Mouse (Mus musculus): Measurements from ENCODE around the gene P2rx6. TPM values are rescaled to one million over a fixed set of nuclear protein-coding genes. Genes with fewer than 3 reads are reported as not detected.

P2rx6 gene
- polyA plus RNA-seq (2015; fragmentation: Nextera tagmentation; extraction: Ambion mirVana), result 1.3 and 1.5 TPM in 2 replicates

DNA sequence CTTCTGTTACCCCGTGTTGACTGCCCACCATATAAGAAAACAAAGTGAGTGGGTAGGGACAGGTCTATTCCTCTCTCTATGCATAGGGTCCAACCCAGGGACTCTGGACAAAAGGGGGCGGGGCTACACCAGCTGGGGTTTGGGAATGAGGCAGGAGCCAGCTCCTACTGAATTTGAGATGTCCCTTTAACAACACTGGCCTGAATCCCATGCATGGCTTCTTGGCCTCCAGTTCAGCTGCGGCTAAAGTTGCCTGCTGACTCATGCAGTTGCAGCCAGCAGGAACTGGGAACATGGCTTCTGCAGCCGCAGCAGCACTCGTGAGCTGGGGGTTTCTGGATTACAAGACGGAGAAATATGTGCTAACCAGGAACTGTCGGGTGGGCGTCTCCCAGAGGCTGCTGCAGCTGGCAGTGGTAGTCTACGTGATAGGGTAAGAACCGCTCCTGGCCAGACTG lies at the start of gene P2rx6:
P2rx6 (plus strand) TSS at position 135 of the 458 bp plus-strand sequence.
- peak within 1 kb of the TSS; percentile 37 for H3K4me3 ChIP-seq (ENCODE audit: low read length)
- H3K27me3 ChIP-seq (ENCODE audit: control insufficient read depth, insufficient read depth, low read depth, low read length), result no peaks in the 10 kb centered on the region
- under 1% methylated on average over 10 of the region's 10 CpGs for WGBS
- peak within 1 kb of the TSS; percentile 61 for H3K4me2 ChIP-seq (ENCODE audit: low read depth, low read length)
- no peaks in the 10 kb centered on the region for H3K36me3 ChIP-seq (ENCODE audit: control insufficient read depth, insufficient read depth, low read length)
- peak within 1 kb of the TSS; percentile 23 for H3K9ac ChIP-seq (ENCODE audit: low read length)
- H3K4me1 ChIP-seq (replicated peaks; ENCODE audit: control insufficient read depth, insufficient read depth, low read length), result peaks cover 31% of the 10 kb centered on the region
- peak; percentile 46 for ATAC-seq (ENCODE audit: low read depth)
- H3K27ac ChIP-seq (ENCODE audit: low read length), result peak within 1 kb of the TSS; percentile 74
- no peaks in the 10 kb centered on the region for H3K9me3 ChIP-seq (ENCODE audit: control insufficient read depth, low read length)

DNA sequence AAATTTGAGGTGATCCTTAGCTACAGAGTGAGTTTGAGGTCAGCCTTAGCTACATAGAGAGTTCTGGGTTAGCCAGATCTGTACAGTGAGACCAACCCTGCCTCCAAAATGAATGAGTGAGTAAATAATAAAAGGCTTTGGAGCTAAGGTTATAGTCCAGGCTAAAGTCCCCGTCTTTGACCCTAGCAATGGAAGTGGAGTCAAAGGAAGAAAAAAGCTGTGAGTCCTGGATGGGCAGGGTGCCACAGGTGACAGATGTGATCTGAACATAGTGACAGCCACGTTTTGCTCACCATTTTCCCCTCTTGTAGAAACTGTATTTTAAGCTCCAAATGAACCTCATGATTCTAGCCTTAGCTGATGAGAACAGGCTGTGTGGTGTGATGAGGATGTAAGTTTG lies 42.8 kb upstream of the P2rx6 start:
- Histone ChIP-seq H3K4me2 (ENCODE audit: low read depth, low read length) (no peak overlapping the region), H3K9ac (ENCODE audit: low read length) (no peak overlapping the region), H3K36me3 (ENCODE audit: control insufficient read depth, insufficient read depth, low read length) (peaks cover 62% of the 10 kb centered on the region), H3K27me3 (ENCODE audit: control insufficient read depth, insufficient read depth, low read depth, low read length) (no peaks in the 10 kb centered on the region), H3K4me3 (ENCODE audit: low read length) (no peak overlapping the region), H3K27ac (ENCODE audit: low read length) (no peak overlapping the region), H3K9me3 (ENCODE audit: control insufficient read depth, low read length) (no peaks in the 10 kb centered on the region), H3K4me1 (replicated peaks; ENCODE audit: control insufficient read depth, insufficient read depth, low read length) (no peaks in the 10 kb centered on the region)
- no peak for ATAC-seq (ENCODE audit: low read depth)
- 89% methylated on average over 2 of the region's 2 CpGs for WGBS

DNA sequence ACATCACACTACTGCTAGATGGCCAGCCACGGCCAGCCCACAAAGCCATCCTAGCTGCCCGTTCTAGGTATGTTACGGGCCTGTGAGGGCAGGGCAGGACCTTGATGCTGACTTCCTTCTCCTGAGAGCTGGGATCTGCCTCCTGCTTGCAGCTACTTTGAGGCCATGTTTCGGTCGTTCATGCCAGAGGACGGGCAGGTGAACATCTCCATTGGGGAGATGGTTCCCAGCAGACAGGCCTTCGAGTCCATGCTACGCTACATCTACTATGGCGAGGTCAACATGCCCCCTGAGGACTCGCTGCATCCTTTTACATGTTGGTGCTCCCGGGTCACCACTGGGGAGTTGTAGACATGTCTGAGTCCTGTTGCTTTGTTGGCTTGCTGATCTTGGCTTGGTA lies 37.5 kb upstream of the P2rx6 start:
- ATAC-seq (ENCODE audit: low read depth), result no peak
- Histone ChIP-seq H3K4me3 (ENCODE audit: low read length) (no peak overlapping the region), H3K9ac (ENCODE audit: low read length) (no peak overlapping the region), H3K36me3 (ENCODE audit: control insufficient read depth, insufficient read depth, low read length) (peaks cover 75% of the 10 kb centered on the region), H3K27ac (ENCODE audit: low read length) (no peak overlapping the region), H3K9me3 (ENCODE audit: control insufficient read depth, low read length) (no peaks in the 10 kb centered on the region), H3K4me2 (ENCODE audit: low read depth, low read length) (no peak overlapping the region), H3K27me3 (ENCODE audit: control insufficient read depth, insufficient read depth, low read depth, low read length) (no peaks in the 10 kb centered on the region), H3K4me1 (replicated peaks; ENCODE audit: control insufficient read depth, insufficient read depth, low read length) (no peaks in the 10 kb centered on the region)
- WGBS, result 89% methylated on average over 11 of the region's 11 CpGs

DNA sequence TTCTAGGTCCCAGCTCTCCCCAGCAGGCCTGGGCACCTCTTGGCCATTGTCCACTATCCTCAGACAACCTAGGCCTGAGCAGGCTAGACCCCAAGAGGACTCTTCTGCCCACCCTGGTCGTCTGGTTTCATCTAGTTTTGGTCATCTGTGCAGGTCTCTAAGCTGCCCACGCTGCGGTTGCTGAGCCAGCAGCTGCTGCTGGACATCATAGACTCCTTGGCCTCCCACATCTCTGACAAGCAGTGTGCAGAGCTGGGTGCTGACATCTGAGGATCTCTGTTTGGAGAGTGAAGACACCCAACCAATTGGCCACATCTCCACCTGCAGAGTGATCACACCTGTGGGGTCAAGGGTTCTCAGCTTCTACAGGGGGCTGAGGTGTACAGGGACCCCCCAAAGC lies 36.2 kb upstream of the P2rx6 start:
- Histone ChIP-seq H3K27ac (ENCODE audit: low read length) (no peak overlapping the region), H3K4me1 (replicated peaks; ENCODE audit: control insufficient read depth, insufficient read depth, low read length) (peaks cover 10% of the 10 kb centered on the region), H3K36me3 (ENCODE audit: control insufficient read depth, insufficient read depth, low read length) (peaks cover 66% of the 10 kb centered on the region), H3K4me3 (ENCODE audit: low read length) (no peak overlapping the region), H3K4me2 (ENCODE audit: low read depth, low read length) (no peak overlapping the region), H3K27me3 (ENCODE audit: control insufficient read depth, insufficient read depth, low read depth, low read length) (no peaks in the 10 kb centered on the region), H3K9ac (ENCODE audit: low read length) (no peak overlapping the region), H3K9me3 (ENCODE audit: control insufficient read depth, low read length) (no peaks in the 10 kb centered on the region)
- ATAC-seq (ENCODE audit: low read depth), result no peak
- WGBS, result 85% methylated on average over 3 of the region's 3 CpGs

DNA sequence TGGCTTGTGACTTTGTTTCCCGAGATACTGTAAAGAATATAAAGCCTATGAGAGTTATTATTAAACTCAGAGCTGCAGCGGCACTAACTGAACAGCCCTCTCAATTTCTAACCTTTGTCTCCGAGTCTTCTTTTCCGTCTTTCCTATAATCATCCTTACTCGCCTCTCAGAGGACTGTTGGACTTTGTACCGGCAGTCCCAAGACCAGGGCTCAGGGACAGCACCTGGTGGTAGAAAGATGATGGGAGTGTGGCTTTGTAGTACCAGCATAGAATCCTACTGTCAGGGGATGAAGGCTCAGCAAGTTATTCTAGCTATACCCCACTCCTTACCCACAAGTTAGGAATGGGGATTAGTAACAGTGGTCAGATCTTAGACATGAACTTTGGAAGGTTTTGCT lies 35.5 kb upstream of the P2rx6 start:
- WGBS, result 84% methylated on average over 6 of the region's 6 CpGs
- H3K4me1 ChIP-seq (replicated peaks; ENCODE audit: control insufficient read depth, insufficient read depth, low read length), result peaks cover 10% of the 10 kb centered on the region
- no peak overlapping the region for H3K4me2 ChIP-seq (ENCODE audit: low read depth, low read length)
- H3K36me3 ChIP-seq (ENCODE audit: control insufficient read depth, insufficient read depth, low read length), result peaks cover 59% of the 10 kb centered on the region
- H3K4me3 ChIP-seq (ENCODE audit: low read length), result no peak overlapping the region
- no peaks in the 10 kb centered on the region for H3K9me3 ChIP-seq (ENCODE audit: control insufficient read depth, low read length)
- H3K27ac ChIP-seq (ENCODE audit: low read length), result no peak overlapping the region
- H3K9ac ChIP-seq (ENCODE audit: low read length), result no peak overlapping the region
- no peak for ATAC-seq (ENCODE audit: low read depth)
- H3K27me3 ChIP-seq (ENCODE audit: control insufficient read depth, insufficient read depth, low read depth, low read length), result no peaks in the 10 kb centered on the region

DNA sequence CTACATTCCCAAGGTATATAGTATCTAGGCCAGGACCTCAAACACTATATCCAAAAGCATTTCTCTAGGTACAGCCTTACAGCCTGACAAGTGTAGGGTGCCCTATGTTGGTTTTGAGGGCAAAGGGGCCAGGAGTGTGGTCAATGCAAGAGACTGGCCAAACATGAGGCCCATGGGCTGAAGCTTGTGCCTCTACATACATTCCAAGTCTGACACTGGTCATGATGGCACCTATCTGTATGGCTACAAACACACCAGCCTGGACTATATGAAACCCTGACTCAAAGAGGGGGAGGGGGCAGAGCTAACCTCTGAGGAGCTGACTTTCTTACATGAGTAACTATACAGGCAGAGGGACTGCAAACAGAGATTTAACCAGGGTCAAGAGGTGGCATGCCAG lies 34.1 kb upstream of the P2rx6 start:
- Histone ChIP-seq H3K27ac (ENCODE audit: low read length) (no peak overlapping the region), H3K36me3 (ENCODE audit: control insufficient read depth, insufficient read depth, low read length) (peaks cover 46% of the 10 kb centered on the region), H3K4me2 (ENCODE audit: low read depth, low read length) (no peak overlapping the region), H3K9ac (ENCODE audit: low read length) (no peak overlapping the region), H3K9me3 (ENCODE audit: control insufficient read depth, low read length) (no peaks in the 10 kb centered on the region), H3K4me3 (ENCODE audit: low read length) (no peak overlapping the region), H3K27me3 (ENCODE audit: control insufficient read depth, insufficient read depth, low read depth, low read length) (no peaks in the 10 kb centered on the region), H3K4me1 (replicated peaks; ENCODE audit: control insufficient read depth, insufficient read depth, low read length) (peaks cover 16% of the 10 kb centered on the region)
- no peak for ATAC-seq (ENCODE audit: low read depth)

DNA sequence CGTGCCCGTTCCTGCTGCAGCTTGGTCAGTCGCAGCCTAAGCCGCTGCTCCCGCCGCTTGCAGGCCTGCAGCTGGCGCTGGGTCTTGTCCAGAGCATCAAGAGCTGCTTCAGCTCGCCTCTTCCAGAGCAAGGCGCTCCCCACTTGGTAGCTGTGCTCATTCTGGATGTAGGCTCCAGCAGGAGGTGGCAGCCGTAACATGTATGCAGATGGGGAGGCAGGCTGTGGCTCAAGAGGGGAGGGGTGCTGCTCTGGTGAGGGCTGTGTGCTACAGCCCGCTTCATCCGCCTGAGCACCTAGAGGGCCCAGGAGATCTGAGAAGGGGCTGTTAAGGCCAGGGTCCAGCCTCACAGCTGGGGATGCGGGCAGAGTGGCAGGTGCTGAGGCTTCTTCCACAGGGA lies 33.4 kb upstream of the P2rx6 start:
- H3K36me3 ChIP-seq (ENCODE audit: control insufficient read depth, insufficient read depth, low read length), result peaks cover 42% of the 10 kb centered on the region
- no peak overlapping the region for H3K4me3 ChIP-seq (ENCODE audit: low read length)
- WGBS, result 84% methylated on average over 13 of the region's 13 CpGs
- no peak overlapping the region for H3K27ac ChIP-seq (ENCODE audit: low read length)
- no peak for ATAC-seq (ENCODE audit: low read depth)
- no peak overlapping the region for H3K9ac ChIP-seq (ENCODE audit: low read length)
- no peaks in the 10 kb centered on the region for H3K27me3 ChIP-seq (ENCODE audit: control insufficient read depth, insufficient read depth, low read depth, low read length)
- H3K4me2 ChIP-seq (ENCODE audit: low read depth, low read length), result no peak overlapping the region
- peaks cover 16% of the 10 kb centered on the region for H3K4me1 ChIP-seq (replicated peaks; ENCODE audit: control insufficient read depth, insufficient read depth, low read length)
- H3K9me3 ChIP-seq (ENCODE audit: control insufficient read depth, low read length), result no peaks in the 10 kb centered on the region

DNA sequence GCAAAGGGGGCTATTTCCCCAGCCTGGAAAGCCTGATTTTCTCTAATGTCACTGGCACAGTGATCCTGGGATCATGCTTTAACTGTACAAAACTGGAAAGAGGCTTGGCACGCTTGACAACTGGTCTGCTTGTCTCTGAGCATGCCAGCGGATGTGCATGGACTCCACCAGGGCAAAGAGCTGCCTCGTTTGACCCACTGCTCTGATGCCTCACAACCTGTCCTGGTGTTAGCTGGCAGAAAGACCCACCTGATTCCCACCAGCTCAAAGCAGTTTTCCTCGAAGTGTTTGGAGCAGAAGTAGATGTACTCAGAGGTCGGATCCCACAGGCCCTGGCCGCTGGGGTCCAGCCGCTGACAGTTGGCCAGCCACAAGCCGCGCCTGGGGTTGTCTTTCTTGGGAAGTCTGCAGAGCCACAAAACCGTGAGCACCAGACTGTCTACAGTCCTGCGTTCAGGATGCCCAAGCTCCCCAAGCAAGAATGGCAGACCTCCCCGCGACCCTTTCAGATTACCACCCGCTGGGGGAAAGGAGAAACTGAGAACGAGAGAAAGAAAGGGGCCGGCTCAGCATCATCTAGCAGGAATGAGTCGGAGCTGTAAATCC lies 31.6 kb upstream of the P2rx6 start:
- Histone ChIP-seq H3K9me3 (ENCODE audit: control insufficient read depth, low read length) (no peaks in the 10 kb centered on the region), H3K4me1 (replicated peaks; ENCODE audit: control insufficient read depth, insufficient read depth, low read length) (peaks cover 16% of the 10 kb centered on the region), H3K36me3 (ENCODE audit: control insufficient read depth, insufficient read depth, low read length) (peaks cover 30% of the 10 kb centered on the region), H3K27me3 (ENCODE audit: control insufficient read depth, insufficient read depth, low read depth, low read length) (no peaks in the 10 kb centered on the region), H3K9ac (ENCODE audit: low read length) (peak overlapping the region; percentile 90), H3K4me3 (ENCODE audit: low read length) (peak overlapping the region; percentile 56), H3K4me2 (ENCODE audit: low read depth, low read length) (peak overlapping the region; percentile 95), H3K27ac (ENCODE audit: low read length) (peak overlapping the region; percentile 96)
- WGBS, result 11% methylated on average over 17 of the region's 17 CpGs
- 0 out of 2 replicates have a peak, but pooled peaks have one; percentile 2 for ATAC-seq (ENCODE audit: low read depth)

DNA sequence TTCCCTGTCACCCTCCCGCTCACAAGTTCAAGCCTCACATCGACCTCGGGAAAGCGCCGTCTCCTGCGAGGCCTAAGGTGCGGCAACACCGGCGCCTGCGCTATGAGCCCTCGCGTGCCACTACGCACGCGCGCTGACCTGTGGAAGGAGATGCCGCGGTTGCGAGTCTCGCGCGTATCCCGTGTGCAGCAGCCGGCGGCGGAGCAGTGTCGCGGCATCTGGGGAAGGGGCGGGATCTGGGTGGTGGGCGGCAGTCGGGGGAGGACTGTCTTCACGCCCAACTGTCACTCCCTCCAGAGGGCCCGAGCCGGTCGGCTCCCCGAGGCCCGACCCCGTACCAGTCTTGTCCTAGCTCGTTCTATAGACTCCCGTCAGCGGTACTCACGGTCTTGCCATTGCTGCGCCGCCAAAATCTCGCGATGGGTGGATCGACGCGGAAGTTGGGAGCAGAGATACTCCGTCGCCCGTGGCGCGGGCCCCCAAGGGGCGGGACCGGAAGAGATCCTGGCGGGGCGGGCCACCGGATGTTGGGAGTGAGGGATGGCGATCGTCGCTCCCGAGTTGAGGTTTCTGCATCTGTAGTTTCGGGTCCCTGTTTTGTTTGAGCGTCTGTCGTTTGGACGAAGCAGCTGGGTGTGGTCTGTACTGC lies 30.9 kb upstream of the P2rx6 start, which contains the start of gene Thap7:
Thap7 (minus strand) TSS at position 497 of the 649 bp plus-strand sequence.
- Histone ChIP-seq H3K36me3 (ENCODE audit: control insufficient read depth, insufficient read depth, low read length) (peaks cover 24% of the 10 kb centered on the region), H3K9me3 (ENCODE audit: control insufficient read depth, low read length) (no peaks in the 10 kb centered on the region), H3K4me2 (ENCODE audit: low read depth, low read length) (peak within 1 kb of the TSS; percentile 95), H3K27ac (ENCODE audit: low read length) (peak within 1 kb of the TSS; percentile 96), H3K4me3 (ENCODE audit: low read length) (peak within 1 kb of the TSS; percentile 56), H3K9ac (ENCODE audit: low read length) (peak within 1 kb of the TSS; percentile 90), H3K4me1 (replicated peaks; ENCODE audit: control insufficient read depth, insufficient read depth, low read length) (peaks cover 16% of the 10 kb centered on the region), H3K27me3 (ENCODE audit: control insufficient read depth, insufficient read depth, low read depth, low read length) (no peaks in the 10 kb centered on the region)
- peak; percentile 97 for ATAC-seq (ENCODE audit: low read depth)
- WGBS, result under 1% methylated on average over 66 of the region's 67 CpGs
